In the genomic region with DNA sequence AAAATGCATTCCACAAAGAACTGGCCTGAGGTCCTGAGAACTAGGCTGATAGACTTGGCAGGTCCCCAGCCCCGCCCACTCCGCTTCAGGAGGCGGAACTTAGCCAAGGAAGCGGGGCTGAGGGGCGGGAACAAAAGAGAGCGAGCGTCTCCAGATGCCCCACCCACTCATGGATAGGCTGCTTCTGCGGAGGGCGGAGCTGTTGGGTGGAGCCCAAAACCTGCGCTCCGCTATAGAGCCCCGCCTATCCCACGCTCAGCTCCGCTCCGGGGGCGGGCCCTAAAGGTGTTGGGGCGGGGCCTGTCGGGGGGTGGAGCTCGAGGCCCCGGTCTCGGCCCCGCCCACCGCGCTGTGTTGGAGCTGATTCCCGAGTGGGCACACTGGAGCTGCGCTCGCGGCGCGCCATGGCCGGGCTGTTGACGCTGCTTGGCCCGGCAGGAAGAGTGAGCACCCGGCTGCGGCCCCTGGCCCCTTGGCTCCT, we compare ENCODE assay signal across 8 mouse cellular contexts. TPM values are rescaled to one million over a fixed set of nuclear protein-coding genes. Genes with fewer than 3 reads are reported as not detected.
A peak's percentile ranks its signal among the peaks of the same experiment; 100 is the strongest.
DNase-seq lines count a peak whose midpoint lies in the region; ATAC-seq lines count a peak whose summit lies in the region.

A gene (plus strand): TSS at position 308 of the 481 bp plus-strand sequence.

- no peaks in the 10 kb centered on the region for H3K27me3 ChIP-seq in heart, embryonic 13.5 days (replicated peaks)
- H3K27me3 ChIP-seq in liver, embryonic 12.5 days (replicated peaks) = peaks cover 8% of the 10 kb centered on the region; the same call in 1 of the 2 replicates
- H3K27me3 ChIP-seq in stomach, embryonic 15.5 days (replicated peaks) = no peaks in the 10 kb centered on the region

- peak within 1 kb of the TSS; percentile 73 for H3K4me3 ChIP-seq in brown adipose tissue, adult 24 weeks (ENCODE audit: insufficient read depth, low read depth, low read length)
- peak within 1 kb of the TSS; percentile 77 for H3K4me3 ChIP-seq in heart, embryonic 13.5 days
- H3K4me3 ChIP-seq in liver, embryonic 12.5 days = peak within 1 kb of the TSS; percentile 98
- H3K4me3 ChIP-seq in stomach, embryonic 15.5 days (replicated peaks) = peak within 1 kb of the TSS; percentile 76

- H3K27ac ChIP-seq in brown adipose tissue, adult 24 weeks (replicated peaks; ENCODE audit: low read depth, low read length) = no peak within 1 kb of the TSS
- H3K27ac ChIP-seq in heart, embryonic 13.5 days (replicated peaks) = peak within 1 kb of the TSS; percentile 67
- H3K27ac ChIP-seq in liver, embryonic 12.5 days = peak within 1 kb of the TSS; percentile 97
- peak within 1 kb of the TSS; percentile 41; the same call in 1 of the 2 replicates for H3K27ac ChIP-seq in stomach, embryonic 15.5 days

- H3K4me1 ChIP-seq in brown adipose tissue, adult 24 weeks (ENCODE audit: control insufficient read depth, insufficient read depth, insufficient read length, low read length) = no peaks in the 10 kb centered on the region
- peaks cover 39% of the 10 kb centered on the region for H3K4me1 ChIP-seq in heart, embryonic 13.5 days
- H3K4me1 ChIP-seq in liver, embryonic 12.5 days = peaks cover 54% of the 10 kb centered on the region
- H3K4me1 ChIP-seq in stomach, embryonic 15.5 days = peaks cover 23% of the 10 kb centered on the region

- DNase-seq in CD4-positive, CD25-positive, alpha-beta regulatory T cell, adult 2 months (ENCODE audit: low read depth, low spot score) = peak; percentile 99
- peak; percentile 77 for DNase-seq in fat pad, adult 2 months (ENCODE audit: extremely low read depth, low read depth, low spot score)
- DNase-seq in kidney, postnatal 10 days = peak; percentile 98
- peak; percentile 95 to 97 for DNase-seq in natural killer cell, adult 2 months (ENCODE audit: low spot score in 2 of 2)

- H3K36me3 ChIP-seq in heart, embryonic 13.5 days = no peaks in the 10 kb centered on the region
- H3K36me3 ChIP-seq in liver, embryonic 12.5 days = peaks cover 24% of the 10 kb centered on the region
- no peaks in the 10 kb centered on the region for H3K36me3 ChIP-seq in stomach, embryonic 15.5 days

- peak; percentile 93 for ATAC-seq in heart, embryonic 13.5 days (ENCODE audit: extremely low read depth, insufficient number of reproducible peaks, low FRiP score, low TSS enrichment)
- ATAC-seq in liver, embryonic 12.5 days = peak; percentile 77
- ATAC-seq in stomach, embryonic 15.5 days (ENCODE audit: insufficient read depth, low FRiP score, low read depth) = peak; percentile 92

- peak within 1 kb of the TSS; percentile 87 for H3K9ac ChIP-seq in heart, embryonic 13.5 days
- peak within 1 kb of the TSS; percentile 99 for H3K9ac ChIP-seq in liver, embryonic 12.5 days
- H3K9ac ChIP-seq in stomach, embryonic 15.5 days = peak within 1 kb of the TSS; percentile 46

- WGBS in heart, embryonic 13.5 days = under 1% methylated on average over 33 of the region's 35 CpGs
- WGBS in liver, embryonic 12.5 days (ENCODE audit: insufficient replicate concordance) = under 1% methylated on average over 35 of the region's 35 CpGs
- WGBS in stomach, embryonic 15.5 days = 1% methylated on average over 34 of the region's 35 CpGs

- peak within 1 kb of the TSS; percentile 91 for H3K4me2 ChIP-seq in heart, embryonic 13.5 days
- H3K4me2 ChIP-seq in liver, embryonic 12.5 days = peak within 1 kb of the TSS; percentile 75
- peak within 1 kb of the TSS; percentile 97 for H3K4me2 ChIP-seq in stomach, embryonic 15.5 days

- peaks cover 11% of the 10 kb centered on the region for H3K9me3 ChIP-seq in heart, embryonic 13.5 days
- H3K9me3 ChIP-seq in liver, embryonic 12.5 days (replicated peaks) = no peaks in the 10 kb centered on the region
- H3K9me3 ChIP-seq in stomach, embryonic 15.5 days = 0 out of 2 replicates have a peak, but pooled peaks cover 5% of the 10 kb centered on the region

RNA-seq across cellular contexts. Expression of the gene that starts here (rescaled TPM):
- 8.7 and 14.8 TPM in 2 replicates for polyA plus RNA-seq in brown adipose tissue, adult 24 weeks (2012; ENCODE audit: insufficient read depth, insufficient read length, missing spikeins)
- 17.4 and 19.2 TPM in 2 replicates for polyA plus RNA-seq in heart, embryonic 13.5 days (2015; fragmentation: Nextera tagmentation; extraction: Ambion mirVana)
- polyA plus RNA-seq in liver, embryonic 12.5 days (2016; fragmentation: Nextera tagmentation; extraction: Ambion mirVana) = 128 and 138 TPM in 2 replicates
- polyA plus RNA-seq in stomach, embryonic 15.5 days (2015; fragmentation: Nextera tagmentation; extraction: Ambion mirVana) = 18.3 and 23.0 TPM in 2 replicates

Comparison
In these comparisons a context has a peak if more than half of its experiments do, and no peak if none do; other contexts are left out.
1. H3K9ac ChIP-seq: peak in every context shown above with its lines; median percentile 99 in liver, embryonic 12.5 days; 87 in heart, embryonic 13.5 days; 46 in stomach, embryonic 15.5 days.